Mouse (Mus musculus) induced T-regulatory cell, adult 2 months (primary cell): ENCODE data around the gene Prkg1.
"Not testable (repeated sequence)": the region's sequence is repeated elsewhere in the genome, so short reads cannot be mapped to it uniquely, and the experiment has no call there.

Experiments used
- DNase-seq: peaks from one replicate; pipeline ENCODE4 v3.0.0-alpha.2; 2012; ENCODE audit warnings: low read depth

Gene Prkg1

GRCm38 (mm10) chr19:31426142-31426541 lies 338.7 kb downstream of the Prkg1 start:
- peak; percentile 25 for DNase-seq

- no peak for DNase-seq
Observed at GRCm38 (mm10) chr19:31425199-31425598, 339.6 kb downstream of the Prkg1 start.

GRCm38 (mm10) chr19:31424319-31424718 lies 340.5 kb downstream of the Prkg1 start:
- no peak for DNase-seq

- DNase-seq = no peak
Observed at GRCm38 (mm10) chr19:31413571-31413970, 351.3 kb downstream of the Prkg1 start.

- DNase-seq = no peak
Observed at GRCm38 (mm10) chr19:31396096-31396495, 368.7 kb downstream of the Prkg1 start.

- no peak for DNase-seq
Observed at GRCm38 (mm10) chr19:31385353-31385752, 379.5 kb downstream of the Prkg1 start.

- no peak for DNase-seq
Observed at GRCm38 (mm10) chr19:31383881-31384280, 381.0 kb downstream of the Prkg1 start.

GRCm38 (mm10) chr19:31370106-31370505 lies 394.7 kb downstream of the Prkg1 start:
- DNase-seq = no peak

GRCm38 (mm10) chr19:31369116-31369515 lies 395.7 kb downstream of the Prkg1 start:
- no peak for DNase-seq

GRCm38 (mm10) chr19:31362051-31362450 lies 402.8 kb downstream of the Prkg1 start:
- no peak for DNase-seq

GRCm38 (mm10) chr19:31361575-31361974 lies 403.3 kb downstream of the Prkg1 start:
- no peak for DNase-seq

GRCm38 (mm10) chr19:31361161-31361560 lies 403.7 kb downstream of the Prkg1 start:
- no peak for DNase-seq

- DNase-seq = no peak
Observed at GRCm38 (mm10) chr19:31354959-31355358, 409.9 kb downstream of the Prkg1 start.

GRCm38 (mm10) chr19:31352784-31353183 lies 412.0 kb downstream of the Prkg1 start:
- DNase-seq = not testable (repeated sequence)

- no peak for DNase-seq
Observed at GRCm38 (mm10) chr19:31351796-31352195, 413.0 kb downstream of the Prkg1 start.

- DNase-seq = peak; percentile 70
Observed at GRCm38 (mm10) chr19:31342150-31342549, 422.7 kb downstream of the Prkg1 start.

- no peak for DNase-seq
Observed at GRCm38 (mm10) chr19:31340898-31341297, 423.9 kb downstream of the Prkg1 start.

GRCm38 (mm10) chr19:31338355-31339101 lies 426.3 kb downstream of the Prkg1 start:
- no peak for DNase-seq

- peak; percentile 61 for DNase-seq
Observed at GRCm38 (mm10) chr19:31337863-31338217, 427.0 kb downstream of the Prkg1 start.

- peak; percentile 53 for DNase-seq
Observed at GRCm38 (mm10) chr19:31337163-31337862, 427.5 kb downstream of the Prkg1 start.

GRCm38 (mm10) chr19:31336381-31336780 lies 428.5 kb downstream of the Prkg1 start:
- DNase-seq = no peak

- no peak for DNase-seq
Observed at GRCm38 (mm10) chr19:31329893-31330292, 434.9 kb downstream of the Prkg1 start.

GRCm38 (mm10) chr19:31304760-31305159 lies 460.1 kb downstream of the Prkg1 start:
- DNase-seq = no peak

- DNase-seq = no peak
Observed at GRCm38 (mm10) chr19:31291231-31291630, 473.6 kb downstream of the Prkg1 start.
